Mouse (Mus musculus) liver, embryonic 14.5 days (tissue): ENCODE data around the gene Gm20219. TPM values are rescaled to one million over a fixed set of nuclear protein-coding genes. Genes with fewer than 3 reads are reported as not detected.

Experiments
- ATAC-seq: fragments of 200-750 bp; cut with Nextera tagmentation; 2 replicates; pipeline ENCODE4 v1.8.0; 2017; ENCODE audit warnings: moderate number of reproducible peaks, mild to moderate bottlenecking, moderate library complexity; ENCODE audit not compliant: insufficient read depth
- DNase-seq, 3 experiments: peaks; one replicate each; pipeline ENCODE4 v3.0.0-alpha.2; 2012 to 2013; ENCODE audit warnings: low read depth in 3 of 3, low spot score in 3 of 3
- H3K27ac ChIP-seq: fragments of 300-500 bp; sonication (generic); 2 replicates; pipeline ENCODE4 v1.5.1; 2014; ENCODE audit warnings: moderate library complexity, mild to moderate bottlenecking, control low read depth, inconsistent platforms
- H3K27me3 ChIP-seq: fragments of 300-500 bp; sonication (generic); 2 replicates; pipeline ENCODE4 v1.6.1; 2014; ENCODE audit warnings: mild to moderate bottlenecking, low read length, moderate library complexity; ENCODE audit not compliant: control insufficient read depth, insufficient read depth
- H3K36me3 ChIP-seq: fragments of 300-500 bp; sonication (generic); replicated peaks from 2 replicates; pipeline ENCODE4 v1.6.1; 2014; ENCODE audit warnings: low read depth; ENCODE audit not compliant: control insufficient read depth, insufficient read depth
- H3K4me1 ChIP-seq, 2 experiments: fragments of 200-500 bp in 1 of 2; fragments of 300-500 bp in 1 of 2; sonication (generic) in 1 of 2; replicated peaks; 2 replicates each; pipeline ENCODE4 v1.6.1; 2012 to 2014; ENCODE audit warnings: antibody characterized with exemption in 1 of 2, inconsistent platforms in 1 of 2, low read length in 1 of 2; ENCODE audit not compliant: control insufficient read depth in 2 of 2, insufficient read depth in 2 of 2
- H3K4me2 ChIP-seq: fragments of 300-500 bp; sonication (generic); 2 replicates; pipeline ENCODE4 v1.6.1; 2014; ENCODE audit warnings: low read depth, mild to moderate bottlenecking, control low read depth, moderate library complexity
- H3K4me3 ChIP-seq, 2 experiments: fragments of 200-500 bp in 1 of 2; fragments of 300-500 bp in 1 of 2; sonication (generic) in 1 of 2; 2 replicates each; pipeline ENCODE4 v1.5.1; 2012 to 2014; ENCODE audit warnings: low read depth in 2 of 2, low read length in 2 of 2, mild to moderate bottlenecking in 2 of 2, control low read depth in 1 of 2, inconsistent platforms in 1 of 2, moderate library complexity in 1 of 2; ENCODE audit not compliant: insufficient read depth in 1 of 2
- H3K9ac ChIP-seq: fragments of 300-500 bp; sonication (generic); replicated peaks from 2 replicates; pipeline ENCODE4 v1.6.1; 2014; ENCODE audit warnings: mild to moderate bottlenecking, control low read depth, moderate library complexity
- H3K9me3 ChIP-seq: fragments of 300-500 bp; sonication (generic); 2 replicates; pipeline ENCODE4 v1.6.1; 2016; ENCODE audit warnings: low read length, mixed read lengths; ENCODE audit not compliant: control insufficient read depth
- CTCF ChIP-seq: IDR thresholded peaks from 2 replicates; pipeline ENCODE4 v1.5.1; 2016; ENCODE audit warnings: antibody characterized with exemption, low read depth, control low read depth
- EP300 ChIP-seq: IDR thresholded peaks from 2 replicates; pipeline ENCODE4 v1.6.1; 2016; ENCODE audit warnings: antibody characterized with exemption, low read depth
- WGBS: fragments of 180-500 bp; shearing (Covaris S2); extraction: QIAGEN DNeasy Blood & Tissue Kit; methylation state at CpG from one replicate; pipeline ENCODE4 v1.1.7; 2014; ENCODE audit not compliant: insufficient replicate concordance; 5-methylcytosine and 5-hydroxymethylcytosine counted together
- polyA plus RNA-seq, 2 experiments: library from polyadenylated mRNA; depleted of rRNA in 1 of 2; stranded (reverse) in 1 of 2; unstranded in 1 of 2; fragments of >200 nt; fragmentation: Nextera tagmentation in 1 of 2; extraction: Ambion mirVana in 1 of 2; gene quantifications; 2 replicates each; pipeline versions ENCODE4 v1.2.1 to v1.2.3; 2012 to 2014

Gm20219 gene
- polyA plus RNA-seq, 2 experiments, result 0.22 TPM; not detected in 1

- H3K9ac ChIP-seq, result no peak overlapping the region
- TF ChIP-seq CTCF (no peak), EP300 (no peak)
- H3K27ac ChIP-seq, result no peak overlapping the region
- no peak for DNase-seq
- H3K27me3 ChIP-seq, result no peaks in the 10 kb centered on the region
- ATAC-seq, result no peak
- H3K4me1 ChIP-seq, result no peaks in the 10 kb centered on the region; a peak in 1 of 4 replicates
- no peak overlapping the region for H3K4me3 ChIP-seq
- no peaks in the 10 kb centered on the region for H3K9me3 ChIP-seq
- H3K36me3 ChIP-seq, result no peaks in the 10 kb centered on the region
- H3K4me2 ChIP-seq, result no peak overlapping the region
- WGBS, result 60% methylated on average over 4 of the region's 4 CpGs
Observed at GRCm38 (mm10) chr17:56548605-56549105, 5.5 kb downstream of the Gm20219 start.

- H3K4me1 ChIP-seq, result no peaks in the 10 kb centered on the region; a peak in 1 of 4 replicates
- no peaks in the 10 kb centered on the region for H3K9me3 ChIP-seq
- no peak for TF ChIP-seq EP300
- peak; percentile 39; the same call in 1 of the 2 replicates for TF ChIP-seq CTCF
- H3K36me3 ChIP-seq, result no peaks in the 10 kb centered on the region
- WGBS, result 57% methylated on average over 9 of the region's 9 CpGs
- no peaks in the 10 kb centered on the region for H3K27me3 ChIP-seq
- H3K9ac ChIP-seq, result no peak overlapping the region
- no peak overlapping the region for H3K4me2 ChIP-seq
- no peak overlapping the region for H3K4me3 ChIP-seq
- no peak overlapping the region for H3K27ac ChIP-seq
- DNase-seq, result no peak
- no peak for ATAC-seq
Observed at GRCm38 (mm10) chr17:56547846-56548604, 6.2 kb downstream of the Gm20219 start.

- no peaks in the 10 kb centered on the region for H3K36me3 ChIP-seq
- H3K27ac ChIP-seq, result no peak overlapping the region
- H3K9ac ChIP-seq, result no peak overlapping the region
- no peak overlapping the region for H3K4me2 ChIP-seq
- TF ChIP-seq CTCF (no peak), EP300 (no peak)
- H3K27me3 ChIP-seq, result no peaks in the 10 kb centered on the region
- H3K4me3 ChIP-seq, result no peak overlapping the region
- no peaks in the 10 kb centered on the region for H3K9me3 ChIP-seq
- WGBS, result 63% methylated on average over 17 of the region's 17 CpGs
- no peaks in the 10 kb centered on the region; a peak in 1 of 4 replicates for H3K4me1 ChIP-seq
- ATAC-seq (no peak), DNase-seq (no peak)
Observed at GRCm38 (mm10) chr17:56547116-56547845, 6.9 kb downstream of the Gm20219 start.

- 66% methylated on average over 5 of the region's 5 CpGs for WGBS
- no peak overlapping the region for H3K4me3 ChIP-seq
- no peaks in the 10 kb centered on the region; a peak in 1 of 4 replicates for H3K4me1 ChIP-seq
- H3K36me3 ChIP-seq, result no peaks in the 10 kb centered on the region
- H3K27ac ChIP-seq, result no peak overlapping the region
- no peak overlapping the region for H3K9ac ChIP-seq
- H3K27me3 ChIP-seq, result no peaks in the 10 kb centered on the region
- DNase-seq, result no peak
- H3K9me3 ChIP-seq, result no peaks in the 10 kb centered on the region
- no peak overlapping the region for H3K4me2 ChIP-seq
- ATAC-seq, result no peak
- no peak for TF ChIP-seq CTCF
- no peak for TF ChIP-seq EP300
Observed at GRCm38 (mm10) chr17:56546576-56546975, 7.6 kb downstream of the Gm20219 start.

- ATAC-seq (no peak), DNase-seq (no peak)
- TF ChIP-seq CTCF, result no peak
- TF ChIP-seq EP300, result no peak
- no peaks in the 10 kb centered on the region for H3K9me3 ChIP-seq
- H3K36me3 ChIP-seq, result no peaks in the 10 kb centered on the region
- H3K27ac ChIP-seq, result no peak overlapping the region
- H3K4me1 ChIP-seq, result no peaks in the 10 kb centered on the region; a peak in 1 of 4 replicates
- H3K27me3 ChIP-seq, result no peaks in the 10 kb centered on the region
- no peak overlapping the region for H3K4me2 ChIP-seq
- H3K4me3 ChIP-seq, result no peak overlapping the region
- H3K9ac ChIP-seq, result no peak overlapping the region
- 29% methylated on average over 1 of the region's 1 CpGs for WGBS
Observed at GRCm38 (mm10) chr17:56545945-56546344, 8.2 kb downstream of the Gm20219 start.
